Mouse (Mus musculus) forebrain, embryonic 14.5 days (tissue): ENCODE data around the gene Gm20388. TPM values are rescaled to one million over a fixed set of nuclear protein-coding genes. Genes with fewer than 3 reads are reported as not detected.
"Not testable (repeated sequence)": the region's sequence is repeated elsewhere in the genome, so short reads cannot be mapped to it uniquely, and the experiment has no call there.

Experiments
- ATAC-seq: fragments of 200-750 bp; cut with Nextera tagmentation; 2 replicates; pipeline ENCODE4 v1.8.0; 2017; ENCODE audit warnings: mild to moderate bottlenecking, moderate library complexity
- DNase-seq: peaks from one replicate; pipeline ENCODE4 v3.0.0-alpha.2; 2015; ENCODE audit warnings: low spot score
- H3K27ac ChIP-seq: fragments of 300-500 bp; sonication (generic); 2 replicates; pipeline ENCODE4 v1.5.1; 2014; ENCODE audit warnings: low read depth, mild to moderate bottlenecking, control low read depth, low read length, moderate library complexity
- H3K27me3 ChIP-seq: fragments of 300-500 bp; sonication (generic); replicated peaks from 2 replicates; pipeline ENCODE4 v1.6.1; 2014; ENCODE audit warnings: low read length, control low read depth, mixed read lengths; ENCODE audit not compliant: control insufficient read depth, insufficient read depth
- H3K36me3 ChIP-seq: fragments of 300-500 bp; sonication (generic); 2 replicates; pipeline ENCODE4 v1.6.1; 2014; ENCODE audit warnings: low read length, control low read depth; ENCODE audit not compliant: control insufficient read depth, insufficient read depth
- H3K4me1 ChIP-seq: fragments of 300-500 bp; sonication (generic); 2 replicates; pipeline ENCODE4 v1.6.1; 2014; ENCODE audit warnings: antibody characterized with exemption, low read length, control low read depth; ENCODE audit not compliant: control insufficient read depth, insufficient read depth
- H3K4me2 ChIP-seq: fragments of 300-500 bp; sonication (generic); 2 replicates; pipeline ENCODE4 v1.6.1; 2014; ENCODE audit warnings: mild to moderate bottlenecking, control low read depth, low read length
- H3K4me3 ChIP-seq: fragments of 300-500 bp; sonication (generic); 2 replicates; pipeline ENCODE4 v1.5.1; 2014; ENCODE audit warnings: low read depth, low read length, control low read depth
- H3K9ac ChIP-seq: fragments of 300-500 bp; sonication (generic); 2 replicates; pipeline ENCODE4 v1.6.1; 2014; ENCODE audit warnings: mild to moderate bottlenecking, low read length, control low read depth, moderate library complexity
- H3K9me3 ChIP-seq: fragments of 300-500 bp; sonication (generic); replicated peaks from 2 replicates; pipeline ENCODE4 v1.6.1; 2016; ENCODE audit warnings: low read length, control low read depth, mixed read lengths; ENCODE audit not compliant: control insufficient read depth
- WGBS: fragments of 180-500 bp; shearing (Covaris S2); extraction: QIAGEN DNeasy Blood & Tissue Kit; methylation state at CpG from one replicate; pipeline ENCODE4 v1.1.7; 2014; 5-methylcytosine and 5-hydroxymethylcytosine counted together
- polyA plus RNA-seq: library from polyadenylated mRNA; unstranded; fragments of >200 nt; fragmentation: Nextera tagmentation; extraction: Ambion mirVana; gene quantifications from 2 replicates; pipeline ENCODE4 v1.2.1, GENCODE M21; 2014

Gm20388 gene
- polyA plus RNA-seq, 1 experiment from 2014 or later: 7.4 TPM

- Histone ChIP-seq H3K27me3 (no peaks in the 10 kb centered on the region), H3K9me3 (no peaks in the 10 kb centered on the region), H3K27ac (no peak overlapping the region), H3K9ac (no peak overlapping the region), H3K36me3 (peaks cover 41% of the 10 kb centered on the region), H3K4me1 (no peaks in the 10 kb centered on the region), H3K4me3 (no peak overlapping the region), H3K4me2 (no peak overlapping the region)
- ATAC-seq (no peak), DNase-seq (no peak)
- 79% methylated on average over 12 of the region's 12 CpGs for WGBS
Measured at GRCm38 (mm10) chr8:123097786-123098584, 3187.3 kb downstream of the Gm20388 start.

GRCm38 (mm10) chr8:123100288-123100687 lies 3189.6 kb downstream of the Gm20388 start:
- H3K27ac ChIP-seq: no peak overlapping the region
- ATAC-seq (no peak), DNase-seq (no peak)
- H3K27me3 ChIP-seq: no peaks in the 10 kb centered on the region
- H3K9ac ChIP-seq: no peak overlapping the region; the same call in 1 of the 2 replicates
- 63% methylated on average over 8 of the region's 8 CpGs for WGBS
- no peak overlapping the region for H3K4me3 ChIP-seq
- no peaks in the 10 kb centered on the region for H3K9me3 ChIP-seq
- peaks cover 6% of the 10 kb centered on the region for H3K4me1 ChIP-seq
- H3K4me2 ChIP-seq: no peak overlapping the region
- H3K36me3 ChIP-seq: peaks cover 41% of the 10 kb centered on the region

DNA sequence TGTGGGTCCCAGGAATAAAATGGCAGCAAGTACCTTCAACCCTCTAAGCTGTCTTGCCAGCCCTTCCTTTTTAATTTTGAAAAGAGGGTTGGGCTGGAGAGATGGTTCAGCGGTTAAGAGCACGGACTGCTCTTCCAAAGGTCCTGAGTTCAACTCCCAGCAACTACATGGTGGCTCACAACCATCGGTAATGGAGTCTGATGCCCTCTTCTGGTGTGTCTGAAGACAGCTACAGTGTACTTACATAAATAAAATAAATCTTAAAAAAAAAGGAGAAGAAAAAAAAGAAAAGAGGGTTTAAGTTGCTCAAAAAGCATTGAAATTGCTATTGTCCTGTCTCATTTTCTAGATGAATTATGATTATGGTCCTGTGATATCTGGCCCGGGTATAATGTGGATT lies 3190.6 kb downstream of the Gm20388 start:
- Histone ChIP-seq H3K36me3 (peaks cover 44% of the 10 kb centered on the region), H3K4me3 (no peak overlapping the region), H3K9ac (no peak overlapping the region), H3K27me3 (no peaks in the 10 kb centered on the region), H3K4me1 (peaks cover 6% of the 10 kb centered on the region), H3K4me2 (no peak overlapping the region; the same call in 1 of the 2 replicates), H3K27ac (no peak overlapping the region), H3K9me3 (no peaks in the 10 kb centered on the region)
- ATAC-seq (no peak), DNase-seq (no peak)
- 85% methylated on average over 4 of the region's 4 CpGs for WGBS

- ATAC-seq: peak; percentile 97
Measured at GRCm38 (mm10) chr8:123101735-123102685, 3191.4 kb downstream of the Gm20388 start, which contains the start of gene Rpl13. Rpl13 (plus strand) TSS chr8:123102350.

GRCm38 (mm10) chr8:123102855-123103254 lies 3192.2 kb downstream of the Gm20388 start:
- Histone ChIP-seq H3K4me3 (peak overlapping the region; percentile 86), H3K27ac (peak overlapping the region; percentile 93; the same call in 1 of the 2 replicates), H3K9ac (peak overlapping the region; percentile 96), H3K4me2 (peak overlapping the region; percentile 86), H3K36me3 (peaks cover 36% of the 10 kb centered on the region)
- WGBS: under 1% methylated on average over 20 of the region's 26 CpGs
- H3K4me1 ChIP-seq, DNase-seq, H3K9me3 ChIP-seq, ATAC-seq, H3K27me3 ChIP-seq: not testable (repeated sequence)

More at GRCm38 (mm10) chr8:123101735-123102685, 3191.4 kb downstream of the Gm20388 start, which contains the start of gene Rpl13:
- peaks cover 44% of the 10 kb centered on the region for H3K36me3 ChIP-seq
- peak within 1 kb of the TSS; percentile 96 for H3K9ac ChIP-seq
- H3K4me2 ChIP-seq: peak within 1 kb of the TSS; percentile 86
- no peaks in the 10 kb centered on the region for H3K9me3 ChIP-seq
- 1% methylated on average over 55 of the region's 56 CpGs for WGBS
- H3K27ac ChIP-seq: peak within 1 kb of the TSS; percentile 93
- H3K27me3 ChIP-seq: no peaks in the 10 kb centered on the region
- peak; percentile 98 for DNase-seq
- H3K4me3 ChIP-seq: peak within 1 kb of the TSS; percentile 86
- H3K4me1 ChIP-seq: peaks cover 6% of the 10 kb centered on the region

- Histone ChIP-seq H3K4me2 (peak overlapping the region; percentile 86), H3K9me3 (no peaks in the 10 kb centered on the region), H3K36me3 (peaks cover 31% of the 10 kb centered on the region), H3K4me3 (peak overlapping the region; percentile 86), H3K4me1 (peaks cover 6% of the 10 kb centered on the region), H3K27me3 (no peaks in the 10 kb centered on the region), H3K9ac (peak overlapping the region; percentile 96), H3K27ac (peak overlapping the region; percentile 27; the same call in 1 of the 2 replicates)
- ATAC-seq: no peak
- no peak for DNase-seq
- WGBS: 18% methylated on average over 15 of the region's 15 CpGs
Measured at GRCm38 (mm10) chr8:123103285-123103684, 3192.6 kb downstream of the Gm20388 start.

DNA sequence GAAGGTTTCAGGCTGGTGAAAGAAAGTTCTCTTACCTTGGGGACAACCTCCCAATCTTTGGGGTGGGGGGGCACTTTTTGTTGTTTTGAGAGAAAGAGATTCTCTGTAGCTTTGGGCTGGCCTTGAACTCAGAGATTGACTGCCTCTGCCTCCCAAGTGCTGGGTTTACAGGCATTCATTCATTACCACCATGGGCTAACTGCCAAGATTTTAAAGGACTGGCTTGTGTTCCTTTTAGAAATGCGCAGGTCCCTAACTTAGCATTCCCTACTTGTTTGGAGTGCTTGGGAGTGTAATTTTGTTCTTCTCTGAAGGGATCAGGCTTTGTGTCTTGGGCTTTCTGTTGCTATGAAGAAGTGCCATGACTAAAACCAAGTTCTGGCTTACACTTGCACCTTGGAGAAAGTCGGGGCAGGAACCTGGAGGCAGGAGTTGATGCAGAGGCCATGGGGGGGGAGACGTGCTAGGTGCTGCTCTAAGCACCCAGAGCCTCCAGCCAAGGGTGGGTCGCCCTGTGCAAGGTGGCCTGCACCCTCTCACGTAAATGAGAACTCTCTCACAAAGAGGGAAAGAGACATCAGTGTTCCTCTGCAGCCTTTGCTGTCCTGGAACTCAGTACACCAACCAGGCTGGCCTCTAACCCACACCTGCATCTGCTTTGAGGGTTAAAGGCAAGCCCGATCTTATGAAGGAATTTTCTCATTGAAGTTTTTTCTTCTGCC lies 3193.6 kb downstream of the Gm20388 start:
- Histone ChIP-seq H3K9ac (peak overlapping the region; percentile 96; the same call in 1 of the 2 replicates), H3K4me3 (no peak overlapping the region), H3K27me3 (no peaks in the 10 kb centered on the region), H3K4me1 (peaks cover 6% of the 10 kb centered on the region), H3K4me2 (peak overlapping the region; percentile 86; the same call in 1 of the 2 replicates), H3K9me3 (no peaks in the 10 kb centered on the region), H3K27ac (no peak overlapping the region), H3K36me3 (peaks cover 28% of the 10 kb centered on the region)
- 75% methylated on average over 6 of the region's 6 CpGs for WGBS
- ATAC-seq (no peak), DNase-seq (peak; percentile 21)
